Mouse (Mus musculus) liver, embryonic 13.5 days (tissue): Measurements from ENCODE around the gene Meioc. TPM values are rescaled to one million over a fixed set of nuclear protein-coding genes. Genes with fewer than 3 reads are reported as not detected.

ENCODE experiments used
- ATAC-seq: fragments of 200-750 bp; cut with Nextera tagmentation; 2 replicates; pipeline ENCODE4 v1.8.0; 2017; ENCODE audit warnings: low read depth, mild to moderate bottlenecking, moderate number of reproducible peaks, moderate library complexity
- DNase-seq: peaks from one replicate; pipeline ENCODE4 v3.0.0; 2022
- H3K27ac ChIP-seq: fragments of 300-500 bp; sonication (generic); 2 replicates; pipeline ENCODE4 v1.5.1; 2015; ENCODE audit warnings: moderate library complexity, mild to moderate bottlenecking, inconsistent platforms
- H3K27me3 ChIP-seq: fragments of 300-500 bp; sonication (generic); 2 replicates; pipeline ENCODE4 v1.6.1; 2015; ENCODE audit warnings: mild to moderate bottlenecking, inconsistent platforms
- H3K36me3 ChIP-seq: fragments of 300-500 bp; sonication (generic); 2 replicates; pipeline ENCODE4 v1.6.1; 2015; ENCODE audit warnings: mild to moderate bottlenecking, inconsistent platforms
- H3K4me1 ChIP-seq: fragments of 300-500 bp; sonication (generic); replicated peaks from 2 replicates; pipeline ENCODE4 v1.6.1; 2015; ENCODE audit warnings: inconsistent platforms
- H3K4me2 ChIP-seq: fragments of 300-500 bp; sonication (generic); 2 replicates; pipeline ENCODE4 v1.6.1; 2015; ENCODE audit warnings: inconsistent platforms, mild to moderate bottlenecking, moderate library complexity
- H3K4me3 ChIP-seq: fragments of 300-500 bp; sonication (generic); replicated peaks from 2 replicates; pipeline ENCODE4 v1.5.1; 2015; ENCODE audit warnings: mild to moderate bottlenecking, inconsistent platforms
- H3K9ac ChIP-seq: fragments of 300-500 bp; sonication (generic); 2 replicates; pipeline ENCODE4 v1.6.1; 2015; ENCODE audit warnings: mild to moderate bottlenecking, inconsistent platforms
- H3K9me3 ChIP-seq: fragments of 300-500 bp; sonication (generic); replicated peaks from 2 replicates; pipeline ENCODE4 v1.6.1; 2016; ENCODE audit warnings: inconsistent platforms
- WGBS: fragments of 180-500 bp; shearing (Covaris S2); methylation state at CpG from one replicate; pipeline ENCODE4 v1.1.7; 2015; ENCODE audit not compliant: insufficient replicate concordance; 5-methylcytosine and 5-hydroxymethylcytosine counted together
- microRNA-seq: library from miRNA; unstranded; fragments of <30 nt; microRNA quantifications from one replicate; pipeline ENCODE4, GENCODE M21; 2016
- polyA plus RNA-seq: library from polyadenylated mRNA; unstranded; fragments of >200 nt; fragmentation: Nextera tagmentation; extraction: Ambion mirVana; gene quantifications from 2 replicates; pipeline ENCODE4 v1.2.1, GENCODE M21; 2015

Meioc gene
- polyA plus RNA-seq, 1 experiment from 2014 or later, result 0.12 TPM

GRCm38 (mm10) chr11:102729835-102730234 is 66.3 kb downstream of the Meioc start:
- Histone ChIP-seq H3K4me3 (no peak overlapping the region), H3K9ac (no peak overlapping the region), H3K4me2 (no peak overlapping the region), H3K4me1 (no peaks in the 10 kb centered on the region), H3K9me3 (no peaks in the 10 kb centered on the region), H3K27ac (no peak overlapping the region), H3K27me3 (0 out of 2 replicates have a peak, but pooled peaks cover 8% of the 10 kb centered on the region), H3K36me3 (no peaks in the 10 kb centered on the region)
- no peak for ATAC-seq
- no peak for DNase-seq
- 65% methylated on average over 3 of the region's 3 CpGs for WGBS

DNA sequence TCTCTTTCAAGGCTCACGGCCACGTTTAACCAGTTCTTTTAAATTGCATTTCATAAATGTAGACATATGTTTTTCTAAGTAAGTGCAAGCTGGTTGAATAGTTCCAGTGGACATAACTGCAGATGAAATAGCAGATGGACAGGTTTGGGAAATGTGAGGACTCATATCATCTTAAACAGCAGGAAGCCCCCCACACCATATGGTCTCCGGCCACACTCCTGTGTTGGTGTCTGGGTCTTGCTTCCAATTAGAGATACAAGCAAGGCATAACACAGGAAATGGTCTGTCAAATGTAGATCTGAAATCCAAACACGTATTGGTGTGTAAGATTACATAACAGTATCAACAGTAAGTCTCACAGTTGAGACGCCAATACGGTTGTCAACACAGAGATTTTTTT is 67.8 kb downstream of the Meioc start:
- ATAC-seq (no peak), DNase-seq (no peak)
- Histone ChIP-seq H3K9me3 (no peaks in the 10 kb centered on the region), H3K4me2 (no peak overlapping the region), H3K27me3 (0 out of 2 replicates have a peak, but pooled peaks cover 3% of the 10 kb centered on the region), H3K27ac (no peak overlapping the region), H3K4me1 (no peaks in the 10 kb centered on the region), H3K4me3 (no peak overlapping the region), H3K9ac (no peak overlapping the region), H3K36me3 (no peaks in the 10 kb centered on the region)
- WGBS, result 43% methylated on average over 6 of the region's 6 CpGs

Small RNA genes lying within 50 kb of the gene (microRNA-seq; reads per million reads assigned to microRNA genes)
- gene Gm22920, result not detected

Other genes starting within 250 kb of the Meioc start
- 59.5 and 63.3 TPM in 2 replicates for gene Grn, start 233.4 kb upstream of the Meioc start, polyA plus RNA-seq
- 0.25 and 0.41 TPM in 2 replicates for gene Fam171a2, start 216.0 kb upstream of the Meioc start, polyA plus RNA-seq
- 41.8 and 45.1 TPM in 2 replicates for gene Itga2b, start 193.6 kb upstream of the Meioc start, polyA plus RNA-seq
- gene Gpatch8, start 107.3 kb upstream of the Meioc start, polyA plus RNA-seq, result 18.0 and 22.6 TPM in 2 replicates
- 0.68 and 0.94 TPM in 2 replicates for gene Gm11627, start 84.3 kb upstream of the Meioc start, polyA plus RNA-seq
- 0.99 and 1.1 TPM in 2 replicates for gene Fzd2, start 59.3 kb upstream of the Meioc start, polyA plus RNA-seq
- 20.6 and 25.5 TPM in 2 replicates for gene Ccdc43, start 34.1 kb downstream of the Meioc start, polyA plus RNA-seq
- 0.28 and 0.43 TPM in 2 replicates for gene Adam11, start 97.7 kb downstream of the Meioc start, polyA plus RNA-seq
- 2.7 and 3.3 TPM in 2 replicates for gene Gjc1, start 156.0 kb downstream of the Meioc start, polyA plus RNA-seq
- not detected in 2 replicates for gene Higd1b, start 172.1 kb downstream of the Meioc start, polyA plus RNA-seq
- 144 and 160 TPM in 2 replicates for gene Eftud2, start 217.3 kb downstream of the Meioc start, polyA plus RNA-seq
- 0.91 and 1.4 TPM in 2 replicates for gene Ccdc103, start 217.5 kb downstream of the Meioc start, polyA plus RNA-seq
- 0.06 TPM in 1 of 2 replicates, not detected in the other for gene Fam187a, start 221.5 kb downstream of the Meioc start, polyA plus RNA-seq
- gene Gfap, start 237.2 kb downstream of the Meioc start, polyA plus RNA-seq, result 7.2 and 7.7 TPM in 2 replicates